Mouse (Mus musculus): Measurements from ENCODE around the gene Tmem223. TPM values are rescaled to one million over a fixed set of nuclear protein-coding genes. Genes with fewer than 3 reads are reported as not detected.
A peak's percentile ranks its signal among the peaks of the same experiment; 100 is the strongest.

Tmem223 gene
- polyA plus RNA-seq, 1 experiment = 21.4 TPM

- Histone ChIP-seq H3K27me3 (ENCODE audit: control insufficient read depth, insufficient read depth, low read length, poor library complexity, severe bottlenecking) (no peaks in the 10 kb centered on the region), H3K36me3 (ENCODE audit: control insufficient read depth, insufficient read depth, low read length, poor library complexity, severe bottlenecking) (peaks cover 9% of the 10 kb centered on the region), H3K4me1 (ENCODE audit: control insufficient read depth, insufficient read depth, low read length) (no peaks in the 10 kb centered on the region), H3K9ac (ENCODE audit: low read depth, poor library complexity, severe bottlenecking) (peak overlapping the region; percentile 95), H3K9me3 (replicated peaks; ENCODE audit: control insufficient read depth, insufficient read depth, low read length, poor library complexity, severe bottlenecking) (no peaks in the 10 kb centered on the region), H3K27ac (ENCODE audit: insufficient read depth, low read length) (no peak overlapping the region), H3K4me3 (ENCODE audit: low read depth, low read length) (peak overlapping the region; percentile 87)
- no peak for TF ChIP-seq POLR2A (IDR thresholded peaks at IDR 0.05; ENCODE audit: insufficient read depth, low read length)
- TF ChIP-seq CTCF (IDR thresholded peaks at IDR 0.05; ENCODE audit: low read depth, low read length) = no peak
Observed at GRCm38 (mm10) chr19:8757471-8757998, 13.3 kb upstream of the Tmem223 start.

- Histone ChIP-seq H3K4me1 (ENCODE audit: control insufficient read depth, insufficient read depth, low read length) (no peaks in the 10 kb centered on the region), H3K27me3 (ENCODE audit: control insufficient read depth, insufficient read depth, low read length, poor library complexity, severe bottlenecking) (no peaks in the 10 kb centered on the region), H3K36me3 (ENCODE audit: control insufficient read depth, insufficient read depth, low read length, poor library complexity, severe bottlenecking) (peaks cover 20% of the 10 kb centered on the region), H3K9ac (ENCODE audit: low read depth, poor library complexity, severe bottlenecking) (peak overlapping the region; percentile 95; the same call in 1 of the 2 replicates), H3K9me3 (replicated peaks; ENCODE audit: control insufficient read depth, insufficient read depth, low read length, poor library complexity, severe bottlenecking) (peaks cover 2% of the 10 kb centered on the region; the same call in 1 of the 2 replicates), H3K4me3 (ENCODE audit: low read depth, low read length) (no peak overlapping the region), H3K27ac (ENCODE audit: insufficient read depth, low read length) (no peak overlapping the region)
- TF ChIP-seq CTCF (IDR thresholded peaks at IDR 0.05; ENCODE audit: low read depth, low read length) (no peak), POLR2A (IDR thresholded peaks at IDR 0.05; ENCODE audit: insufficient read depth, low read length) (no peak), EP300 (IDR thresholded peaks at IDR 0.05; ENCODE audit: insufficient read depth, low read depth, low read length) (no peak)
Observed at GRCm38 (mm10) chr19:8758899-8759298, 11.9 kb upstream of the Tmem223 start.

GRCm38 (mm10) chr19:8760757-8761156, 10.0 kb upstream of the Tmem223 start:
- peak; percentile 1 for TF ChIP-seq CTCF (IDR thresholded peaks at IDR 0.05; ENCODE audit: low read depth, low read length)
- TF ChIP-seq POLR2A (IDR thresholded peaks at IDR 0.05; ENCODE audit: insufficient read depth, low read length) = no peak
- Histone ChIP-seq H3K4me1 (ENCODE audit: control insufficient read depth, insufficient read depth, low read length) (no peaks in the 10 kb centered on the region), H3K27ac (ENCODE audit: insufficient read depth, low read length) (no peak overlapping the region), H3K27me3 (ENCODE audit: control insufficient read depth, insufficient read depth, low read length, poor library complexity, severe bottlenecking) (no peaks in the 10 kb centered on the region), H3K36me3 (ENCODE audit: control insufficient read depth, insufficient read depth, low read length, poor library complexity, severe bottlenecking) (peaks cover 36% of the 10 kb centered on the region), H3K9ac (ENCODE audit: low read depth, poor library complexity, severe bottlenecking) (no peak overlapping the region), H3K9me3 (replicated peaks; ENCODE audit: control insufficient read depth, insufficient read depth, low read length, poor library complexity, severe bottlenecking) (peaks cover 16% of the 10 kb centered on the region), H3K4me3 (ENCODE audit: low read depth, low read length) (no peak overlapping the region)

GRCm38 (mm10) chr19:8763276-8763675, 7.5 kb upstream of the Tmem223 start:
- Histone ChIP-seq H3K4me3 (ENCODE audit: low read depth, low read length) (no peak overlapping the region), H3K27me3 (ENCODE audit: control insufficient read depth, insufficient read depth, low read length, poor library complexity, severe bottlenecking) (no peaks in the 10 kb centered on the region), H3K9me3 (replicated peaks; ENCODE audit: control insufficient read depth, insufficient read depth, low read length, poor library complexity, severe bottlenecking) (peaks cover 16% of the 10 kb centered on the region), H3K36me3 (ENCODE audit: control insufficient read depth, insufficient read depth, low read length, poor library complexity, severe bottlenecking) (peaks cover 58% of the 10 kb centered on the region), H3K4me1 (ENCODE audit: control insufficient read depth, insufficient read depth, low read length) (no peaks in the 10 kb centered on the region), H3K27ac (ENCODE audit: insufficient read depth, low read length) (no peak overlapping the region), H3K9ac (ENCODE audit: low read depth, poor library complexity, severe bottlenecking) (no peak overlapping the region)
- TF ChIP-seq EP300 (IDR thresholded peaks at IDR 0.05; ENCODE audit: insufficient read depth, low read depth, low read length) (no peak), CTCF (IDR thresholded peaks at IDR 0.05; ENCODE audit: low read depth, low read length) (no peak), POLR2A (IDR thresholded peaks at IDR 0.05; ENCODE audit: insufficient read depth, low read length) (no peak)

DNA sequence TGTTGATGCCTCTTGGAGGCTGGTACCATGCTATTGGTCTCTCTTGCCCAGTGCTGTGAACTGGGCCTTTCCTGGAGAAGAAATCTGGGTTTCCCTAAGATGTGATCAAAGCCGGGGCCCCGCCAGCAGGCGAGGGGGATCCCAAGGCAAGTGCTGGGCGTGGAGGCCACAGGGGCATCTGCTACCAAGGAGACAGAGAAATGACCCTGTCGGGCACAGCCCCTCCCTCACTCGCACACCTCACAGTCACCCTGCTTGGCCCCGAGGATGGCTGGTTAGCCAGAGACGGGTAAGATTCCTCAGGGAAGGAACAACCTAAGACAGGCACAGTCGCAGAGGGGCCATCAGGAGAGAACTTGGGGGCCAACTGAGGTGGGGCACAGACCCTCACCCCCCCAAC, 5.2 kb upstream of the Tmem223 start:
- TF ChIP-seq EP300 (IDR thresholded peaks at IDR 0.05; ENCODE audit: insufficient read depth, low read depth, low read length) (no peak), CTCF (IDR thresholded peaks at IDR 0.05; ENCODE audit: low read depth, low read length) (no peak), POLR2A (IDR thresholded peaks at IDR 0.05; ENCODE audit: insufficient read depth, low read length) (no peak)
- Histone ChIP-seq H3K36me3 (ENCODE audit: control insufficient read depth, insufficient read depth, low read length, poor library complexity, severe bottlenecking) (peaks cover 67% of the 10 kb centered on the region), H3K4me3 (ENCODE audit: low read depth, low read length) (no peak overlapping the region), H3K27me3 (ENCODE audit: control insufficient read depth, insufficient read depth, low read length, poor library complexity, severe bottlenecking) (no peaks in the 10 kb centered on the region), H3K9me3 (replicated peaks; ENCODE audit: control insufficient read depth, insufficient read depth, low read length, poor library complexity, severe bottlenecking) (peaks cover 16% of the 10 kb centered on the region), H3K4me1 (ENCODE audit: control insufficient read depth, insufficient read depth, low read length) (no peaks in the 10 kb centered on the region), H3K27ac (ENCODE audit: insufficient read depth, low read length) (no peak overlapping the region), H3K9ac (ENCODE audit: low read depth, poor library complexity, severe bottlenecking) (no peak overlapping the region)

DNA sequence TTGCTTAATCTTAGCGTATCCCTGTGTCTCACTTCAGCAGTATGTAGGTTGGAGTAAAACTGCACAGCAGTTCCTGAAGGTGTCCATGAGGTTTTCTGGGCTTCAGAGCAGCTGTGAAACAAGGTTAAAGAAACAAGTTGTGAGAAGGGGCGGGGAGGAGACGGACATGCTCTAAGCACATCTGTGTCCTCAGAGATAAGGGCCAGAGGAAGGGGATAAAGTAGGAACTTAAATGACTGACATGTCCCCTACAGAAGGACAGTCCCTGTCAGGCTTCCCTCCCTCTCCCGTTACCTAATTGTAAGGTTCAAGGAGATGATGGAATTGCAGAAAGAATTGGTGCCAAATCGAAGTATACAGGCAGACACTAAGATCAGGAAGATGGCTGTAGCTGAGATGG, 2.2 kb downstream of the Tmem223 start:
- H3K27ac ChIP-seq (ENCODE audit: insufficient read depth, low read length) = no peak overlapping the region
- H3K9ac ChIP-seq (ENCODE audit: low read depth, poor library complexity, severe bottlenecking) = no peak overlapping the region; the same call in 1 of the 2 replicates
- no peaks in the 10 kb centered on the region for H3K9me3 ChIP-seq (replicated peaks; ENCODE audit: control insufficient read depth, insufficient read depth, low read length, poor library complexity, severe bottlenecking)
- H3K4me1 ChIP-seq (ENCODE audit: control insufficient read depth, insufficient read depth, low read length) = no peaks in the 10 kb centered on the region
- H3K27me3 ChIP-seq (ENCODE audit: control insufficient read depth, insufficient read depth, low read length, poor library complexity, severe bottlenecking) = no peaks in the 10 kb centered on the region
- H3K36me3 ChIP-seq (ENCODE audit: control insufficient read depth, insufficient read depth, low read length, poor library complexity, severe bottlenecking) = peaks cover 19% of the 10 kb centered on the region
- no peak overlapping the region for H3K4me3 ChIP-seq (ENCODE audit: low read depth, low read length)
- TF ChIP-seq POLR2A (IDR thresholded peaks at IDR 0.05; ENCODE audit: insufficient read depth, low read length) (no peak), EP300 (IDR thresholded peaks at IDR 0.05; ENCODE audit: insufficient read depth, low read depth, low read length) (no peak), CTCF (IDR thresholded peaks at IDR 0.05; ENCODE audit: low read depth, low read length) (no peak)

Data from ES-Bruce4 (cell line).